Mouse (Mus musculus) ES-Bruce4 (cell line): Measurements from ENCODE around the gene Src.

Experiments used
- CTCF ChIP-seq: IDR thresholded peaks from one replicate; pipeline ENCODE4 v1.8.1; 2011; ENCODE audit warnings: low read depth, low read length
- EP300 ChIP-seq: IDR thresholded peaks from 2 replicates; pipeline ENCODE4 v1.6.1; 2011; ENCODE audit warnings: low read depth, low read length; ENCODE audit not compliant: insufficient read depth
- POLR2A ChIP-seq: IDR thresholded peaks from one replicate; pipeline ENCODE4 v1.8.1; 2011; ENCODE audit warnings: low read length; ENCODE audit not compliant: insufficient read depth

GRCm38 (mm10) chr2:157428351-157429139, 10.3 kb downstream of the Src start:
- TF ChIP-seq CTCF (no peak), EP300 (no peak), POLR2A (no peak)
